Mouse (Mus musculus) ES-E14 (cell line): ENCODE results near the gene Pmm1.

ENCODE experiments used
- HCFC1 ChIP-seq: IDR thresholded peaks from 2 replicates; pipeline ENCODE4 v1.6.1; 2012; ENCODE audit warnings: low read length, inconsistent platforms, borderline replicate concordance; ENCODE audit not compliant: insufficient read depth
- ZNF384 ChIP-seq: IDR thresholded peaks from 2 replicates; pipeline ENCODE4 v1.6.1; 2012; ENCODE audit warnings: low read depth, low read length, inconsistent platforms

- TF ChIP-seq ZNF384 = no peak
- TF ChIP-seq HCFC1 = no peak
Observed at GRCm38 (mm10) chr15:81987646-81988045, 26.9 kb upstream of the Pmm1 start, which contains the start of gene Xrcc6.
